Mouse (Mus musculus): ENCODE data around the gene Lgr4.
A peak's percentile ranks its signal among the peaks of the same experiment; 100 is the strongest.

Lgr4 gene

DNA sequence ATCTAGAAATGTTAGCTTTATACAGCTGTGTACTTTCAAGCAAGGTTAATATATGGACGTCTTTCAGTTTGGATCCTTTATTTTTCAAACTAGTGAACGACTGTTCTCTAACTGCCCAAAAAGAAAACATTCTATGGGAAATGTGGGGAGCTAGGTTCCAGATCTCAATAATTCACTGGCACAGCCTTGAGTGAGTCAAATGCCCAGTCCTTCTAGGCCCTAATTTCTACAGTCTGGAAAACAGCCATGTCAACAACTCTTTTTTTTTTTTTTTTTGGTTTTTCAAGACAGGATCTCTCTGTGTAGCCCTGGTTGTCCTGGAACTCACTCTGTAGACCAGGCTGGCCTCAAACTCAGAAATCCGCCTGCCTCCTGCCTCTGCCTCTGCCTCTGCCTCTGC lies 4.9 kb downstream of the Lgr4 start:
- no peak for DNase-seq

DNA sequence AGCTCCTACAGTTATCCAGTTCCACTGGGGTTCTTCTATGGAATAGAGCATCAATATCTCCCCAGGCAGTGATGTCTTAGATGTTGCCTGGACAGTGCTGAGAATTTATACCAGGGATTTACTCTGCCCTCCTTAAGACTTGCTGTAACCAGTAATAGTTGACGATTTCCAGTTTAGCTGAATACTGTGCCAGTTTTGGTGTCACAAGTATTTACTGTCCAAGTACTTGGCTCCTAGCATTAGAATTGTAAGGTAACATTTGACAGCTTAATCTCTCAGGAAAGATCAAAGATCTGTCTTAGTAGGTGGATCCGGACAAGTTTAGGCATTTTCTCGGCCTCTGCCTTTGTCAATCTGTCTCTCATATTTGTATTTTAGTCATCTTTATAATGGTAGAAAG lies 5.6 kb downstream of the Lgr4 start:
- no peak for DNase-seq

GRCm38 (mm10) chr2:109923945-109924344 lies 6.5 kb downstream of the Lgr4 start:
- DNase-seq, result no peak

DNA sequence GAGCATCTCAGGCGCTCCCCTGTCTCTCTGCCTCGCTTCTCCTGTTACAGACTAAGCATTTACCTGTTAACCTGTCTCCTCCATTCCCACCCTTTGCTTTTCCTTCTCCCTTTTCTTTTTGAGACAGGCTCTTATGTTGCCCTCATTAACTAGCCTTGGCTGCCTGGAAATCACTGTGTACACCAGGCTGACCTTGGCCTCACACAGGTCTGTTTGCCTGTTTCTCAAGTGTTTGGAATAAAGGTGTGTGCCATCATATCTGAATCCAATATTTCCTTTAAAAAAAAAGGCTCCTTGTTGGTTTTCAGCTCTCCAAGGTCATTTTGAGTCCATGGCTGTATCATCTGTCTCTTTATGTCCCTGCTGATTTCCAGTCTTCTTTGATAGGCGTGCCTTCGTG lies 9.5 kb downstream of the Lgr4 start:
- DNase-seq, result no peak

GRCm38 (mm10) chr2:109927446-109927845 lies 10.0 kb downstream of the Lgr4 start:
- DNase-seq, result no peak

- peak; percentile 82 for DNase-seq
Measured at GRCm38 (mm10) chr2:109927876-109928275, 10.4 kb downstream of the Lgr4 start.

DNA sequence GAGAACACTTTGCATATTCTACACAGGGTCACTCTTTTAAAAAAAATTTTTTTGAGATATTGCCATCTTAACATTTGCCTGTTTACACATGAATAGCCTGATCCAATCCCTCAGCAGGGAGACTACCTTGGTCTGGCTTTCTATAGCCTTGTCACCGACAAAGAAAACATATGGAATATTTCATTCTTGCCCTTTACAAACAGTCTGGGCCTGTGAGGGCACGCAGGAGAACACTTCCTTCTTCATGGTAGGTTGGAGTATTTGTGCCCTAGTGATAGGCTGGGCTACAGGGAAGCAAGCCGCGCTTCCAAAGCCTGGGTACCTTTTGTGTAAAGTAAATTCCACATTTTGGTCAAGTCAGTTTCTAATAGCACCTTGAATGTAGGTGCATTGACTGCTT lies 11.3 kb downstream of the Lgr4 start:
- DNase-seq, result peak; percentile 62

- DNase-seq, result no peak
Measured at GRCm38 (mm10) chr2:109929256-109929655, 11.8 kb downstream of the Lgr4 start.

DNA sequence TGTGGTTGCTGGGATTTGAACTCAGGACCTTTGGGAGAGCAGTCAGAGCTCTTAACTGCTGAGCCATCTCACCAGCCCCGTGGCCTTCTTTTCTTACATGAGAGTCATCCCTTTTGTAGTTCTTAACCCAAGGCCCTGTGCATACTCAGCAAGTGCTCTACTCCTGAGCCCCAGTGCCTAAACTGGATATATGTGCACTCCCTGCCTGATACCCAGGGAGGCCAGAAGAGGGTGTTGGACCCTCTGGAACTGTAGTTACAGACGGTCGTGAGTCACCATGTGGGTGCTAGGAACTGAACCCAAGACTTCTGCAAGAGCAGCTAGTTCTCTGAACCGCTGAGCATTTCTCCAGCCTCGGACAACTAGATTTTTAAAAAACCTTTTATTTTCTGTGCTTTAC lies 12.9 kb downstream of the Lgr4 start:
- no peak for DNase-seq

- no peak for DNase-seq
Measured at GRCm38 (mm10) chr2:109930771-109931170, 13.3 kb downstream of the Lgr4 start.

GRCm38 (mm10) chr2:109931978-109932780 lies 14.7 kb downstream of the Lgr4 start:
- DNase-seq, result no peak

DNA sequence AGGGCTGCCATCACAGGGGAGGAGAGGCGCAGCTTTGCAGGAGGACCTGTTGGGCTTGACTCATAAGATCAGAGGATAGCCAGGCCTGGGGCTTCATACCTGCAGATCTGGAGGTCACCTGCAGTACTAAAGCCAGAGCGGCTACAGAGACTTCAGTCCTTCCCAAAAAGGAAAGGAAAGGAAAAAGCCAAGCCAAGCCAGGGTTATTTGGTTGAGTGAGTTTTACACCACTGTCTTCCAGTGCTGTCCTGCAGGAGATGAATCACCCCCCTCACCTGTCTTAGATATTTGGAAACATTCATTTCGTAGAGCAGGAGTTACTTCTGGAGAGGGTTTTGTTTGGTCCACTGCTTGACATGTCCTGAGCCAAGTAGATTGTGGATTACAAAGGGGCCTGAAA lies 15.7 kb downstream of the Lgr4 start:
- DNase-seq, result no peak

GRCm38 (mm10) chr2:109934086-109934485 lies 16.6 kb downstream of the Lgr4 start:
- DNase-seq, result no peak

DNA sequence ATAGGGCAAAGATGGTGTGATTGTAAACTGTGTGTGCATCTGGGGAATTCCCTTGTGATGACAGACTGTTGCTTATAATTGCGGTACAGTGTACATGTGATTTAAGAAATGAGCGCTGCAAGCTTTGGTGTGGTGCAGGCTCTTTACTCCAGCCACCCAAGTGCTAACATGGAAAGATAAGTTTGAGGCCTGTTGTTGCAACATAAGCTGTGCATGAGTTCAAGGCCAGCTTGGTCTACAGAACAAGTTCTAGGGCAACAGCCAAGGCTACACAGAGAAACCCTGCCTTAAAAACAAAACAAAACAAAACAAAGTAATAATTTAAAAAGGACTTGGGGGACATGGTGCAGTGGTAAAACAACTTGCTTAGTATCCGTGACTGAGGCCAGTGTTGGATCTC lies 17.7 kb downstream of the Lgr4 start:
- DNase-seq, result no peak

- DNase-seq, result no peak
Measured at GRCm38 (mm10) chr2:109935754-109936409, 18.4 kb downstream of the Lgr4 start.

- DNase-seq, result no peak
Measured at GRCm38 (mm10) chr2:109936410-109936755, 18.9 kb downstream of the Lgr4 start.

- DNase-seq, result no peak
Measured at GRCm38 (mm10) chr2:109941973-109942444, 24.6 kb downstream of the Lgr4 start.

DNA sequence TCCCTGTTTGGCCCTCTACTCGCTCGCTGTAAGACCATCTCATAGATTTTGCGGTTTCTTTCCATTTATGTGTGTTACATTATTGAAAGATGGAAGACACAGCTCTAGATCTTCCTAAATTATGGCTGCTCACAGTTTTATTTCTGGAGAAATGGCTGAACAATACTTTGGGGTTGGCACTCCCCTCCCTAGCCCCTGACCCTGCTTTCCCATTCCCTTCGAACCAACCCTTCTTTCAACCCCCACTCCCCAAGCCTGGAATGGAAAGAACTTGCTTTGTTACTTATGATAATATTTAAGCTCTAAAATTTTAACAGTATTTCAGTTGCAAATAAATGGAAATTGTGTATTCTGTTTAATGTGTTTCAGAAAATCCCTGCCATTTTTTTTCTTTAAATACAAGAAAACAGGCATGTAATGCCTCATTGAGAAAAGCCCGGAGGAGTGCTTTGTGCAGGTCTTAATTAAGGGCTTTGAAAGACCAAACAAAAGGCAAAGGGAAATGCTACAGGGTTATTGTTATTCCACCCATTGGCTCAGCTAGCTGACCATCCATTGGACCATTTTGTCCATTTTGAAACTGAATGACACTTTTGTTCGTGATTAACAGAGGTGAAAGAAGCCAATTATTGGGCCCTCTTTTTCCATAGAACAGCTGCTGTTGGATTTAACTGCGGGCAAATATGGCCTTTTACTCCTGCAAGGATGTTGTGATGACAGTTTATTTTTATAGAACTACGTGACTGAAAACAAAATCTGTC lies 25.5 kb downstream of the Lgr4 start:
- no peak for DNase-seq

DNA sequence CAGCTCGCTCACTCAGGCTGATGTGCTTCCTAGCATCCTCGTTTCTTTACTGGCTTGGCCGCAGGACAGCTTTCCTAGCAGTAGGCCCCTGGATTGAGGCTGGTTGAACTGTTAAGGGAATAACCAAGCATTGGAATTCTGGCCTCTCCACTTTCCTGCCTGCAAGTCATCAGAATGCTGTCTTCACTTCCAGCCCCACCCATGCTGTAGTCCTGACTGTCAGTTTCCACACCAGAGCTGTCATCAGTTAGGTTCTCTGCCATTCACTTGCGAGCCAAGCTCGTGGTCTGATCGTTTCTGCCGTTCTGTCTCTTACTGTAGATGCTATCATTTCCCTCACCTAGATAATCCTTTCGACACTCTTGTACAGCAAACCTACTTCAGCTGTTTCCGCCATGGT lies 27.5 kb downstream of the Lgr4 start:
- DNase-seq, result no peak

DNA sequence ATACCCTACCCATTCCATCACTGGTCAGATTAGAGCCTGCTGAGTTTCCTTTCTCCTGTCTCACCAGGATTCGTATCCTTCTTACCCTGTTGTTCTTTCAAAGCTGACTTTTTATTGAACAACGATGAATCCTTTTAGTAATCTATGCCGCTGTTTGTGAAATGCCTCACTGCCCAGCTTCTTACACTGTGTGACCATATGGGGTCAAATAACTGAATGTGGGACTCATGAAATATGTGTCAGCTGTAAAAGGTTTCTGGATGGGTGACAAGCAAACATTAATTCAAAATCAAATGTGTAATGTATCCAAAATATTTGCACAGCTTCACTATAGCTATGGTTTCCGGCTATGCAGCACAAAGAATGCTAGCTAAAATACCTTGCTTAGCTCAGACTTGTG lies 28.1 kb downstream of the Lgr4 start:
- DNase-seq, result no peak

DNA sequence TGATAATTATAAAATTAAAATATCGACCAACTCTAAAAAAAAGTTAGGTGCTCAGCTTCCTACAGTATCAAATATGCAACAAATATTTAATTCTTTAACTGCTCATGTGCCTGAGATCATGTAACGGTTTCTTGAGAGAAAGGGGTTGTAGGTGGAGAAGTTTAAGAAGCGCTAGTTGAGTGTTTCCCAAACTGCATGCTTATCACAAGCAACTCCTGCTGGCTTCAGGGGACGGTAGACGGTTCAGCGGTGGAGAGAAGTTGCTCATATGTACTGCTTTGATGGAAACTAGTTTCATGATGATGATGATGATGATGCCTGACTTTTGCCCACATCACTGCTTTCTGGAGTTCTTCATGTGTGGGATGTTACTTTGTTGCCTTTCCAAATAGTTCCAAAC lies 29.0 kb downstream of the Lgr4 start:
- DNase-seq, result no peak

- DNase-seq, result no peak
Measured at GRCm38 (mm10) chr2:109949519-109949918, 32.1 kb downstream of the Lgr4 start.

DNA sequence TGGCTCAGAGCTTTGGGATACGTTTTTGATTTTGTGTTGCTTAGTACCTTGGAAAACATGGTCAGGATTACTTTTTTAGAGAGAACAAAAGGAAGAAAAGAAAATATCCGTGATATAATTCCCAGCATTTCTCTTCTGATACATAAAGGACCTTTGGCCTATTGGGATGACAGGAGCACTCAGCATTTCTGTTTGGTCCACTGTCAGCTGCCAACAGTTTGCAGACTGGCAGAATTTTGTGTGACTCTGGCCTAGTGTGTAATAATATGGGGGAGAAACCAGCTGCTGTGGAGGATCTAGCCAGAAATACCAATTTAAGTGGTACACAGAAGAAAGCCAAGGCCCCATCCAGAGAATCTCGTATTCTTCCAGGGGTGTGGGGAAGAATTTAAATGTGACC lies 32.9 kb downstream of the Lgr4 start:
- DNase-seq, result no peak

DNA sequence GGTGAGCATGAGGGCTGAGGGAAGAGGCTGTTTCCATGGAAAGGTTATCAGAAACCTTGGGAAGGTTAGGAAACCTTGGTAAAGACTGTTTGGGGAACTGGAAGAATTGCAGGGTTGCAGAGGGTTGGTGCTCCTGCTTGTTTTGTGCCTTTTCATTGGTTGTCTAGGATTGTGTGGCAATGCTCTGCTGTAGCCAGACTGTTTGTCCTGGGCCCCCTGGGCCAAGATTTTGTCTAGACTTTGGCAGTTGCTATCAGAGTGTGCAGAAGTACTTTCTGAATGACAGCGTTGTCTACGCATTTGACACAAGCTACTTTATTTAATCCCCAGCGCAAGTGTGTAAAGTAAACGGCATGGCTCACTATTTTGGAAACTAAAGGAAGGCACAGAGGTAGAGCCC lies 33.6 kb downstream of the Lgr4 start:
- no peak for DNase-seq

Data from cerebellum, adult 11-12 months (tissue).